Mouse (Mus musculus) ovary, adult 18-20 months (tissue): ENCODE data around the gene Cd55.
"Not testable (repeated sequence)": the region's sequence is repeated elsewhere in the genome, so short reads cannot be mapped to it uniquely, and the experiment has no call there.

Source experiments
- DNase-seq: peaks from one replicate; pipeline ENCODE4 v3.0.0; 2022; ENCODE audit warnings: low spot score, mixed read lengths

Gene Cd55

GRCm38 (mm10) chr1:130462084-130462861 lies at the start of gene Cd55:
Cd55 (minus strand) TSS chr1:130462744.
- DNase-seq = peak; percentile 68

- no peak for DNase-seq
These were observed 49.4 kb upstream of the Cd55 start for GRCm38 (mm10) chr1:130511823-130512370.

- no peak for DNase-seq
These were observed 46.4 kb upstream of the Cd55 start for GRCm38 (mm10) chr1:130508957-130509350.

GRCm38 (mm10) chr1:130508030-130508956 lies 45.7 kb upstream of the Cd55 start:
- DNase-seq = no peak

GRCm38 (mm10) chr1:130507408-130507807 lies 44.9 kb upstream of the Cd55 start:
- DNase-seq = no peak

GRCm38 (mm10) chr1:130499962-130500361 lies 37.4 kb upstream of the Cd55 start:
- DNase-seq = no peak

- DNase-seq = no peak
These were observed 35.8 kb upstream of the Cd55 start for GRCm38 (mm10) chr1:130498331-130498730.

GRCm38 (mm10) chr1:130486816-130487545 lies 24.4 kb upstream of the Cd55 start:
- DNase-seq = no peak

GRCm38 (mm10) chr1:130485828-130486620 lies 23.5 kb upstream of the Cd55 start:
- DNase-seq = no peak

- DNase-seq = no peak
These were observed 22.8 kb upstream of the Cd55 start for GRCm38 (mm10) chr1:130485376-130485775.

GRCm38 (mm10) chr1:130474936-130475335 lies 12.4 kb upstream of the Cd55 start:
- DNase-seq = no peak

GRCm38 (mm10) chr1:130474226-130474625 lies 11.7 kb upstream of the Cd55 start:
- DNase-seq = no peak

GRCm38 (mm10) chr1:130470074-130470473 lies 7.5 kb upstream of the Cd55 start:
- DNase-seq = no peak

- DNase-seq = no peak
These were observed 4.9 kb upstream of the Cd55 start for GRCm38 (mm10) chr1:130467453-130467852.

- DNase-seq = no peak
These were observed 1.6 kb upstream of the Cd55 start for GRCm38 (mm10) chr1:130464173-130464572.

- DNase-seq = no peak
These were observed 323 bp upstream of the Cd55 start for GRCm38 (mm10) chr1:130462867-130463266.

GRCm38 (mm10) chr1:130455111-130455510 lies 7.4 kb downstream of the Cd55 start:
- DNase-seq = no peak

- not testable (repeated sequence) for DNase-seq
These were observed 19.6 kb downstream of the Cd55 start for GRCm38 (mm10) chr1:130442930-130443329.

GRCm38 (mm10) chr1:130430920-130431319 lies 31.6 kb downstream of the Cd55 start:
- DNase-seq = no peak

- not testable (repeated sequence) for DNase-seq
These were observed 33.9 kb downstream of the Cd55 start for GRCm38 (mm10) chr1:130428667-130429066.
